Mouse (Mus musculus): Measurements from ENCODE around the gene Dpf2. TPM values are rescaled to one million over a fixed set of nuclear protein-coding genes. Genes with fewer than 3 reads are reported as not detected.

Dpf2 gene
- polyA plus RNA-seq, 1 experiment, result 136 TPM

DNA sequence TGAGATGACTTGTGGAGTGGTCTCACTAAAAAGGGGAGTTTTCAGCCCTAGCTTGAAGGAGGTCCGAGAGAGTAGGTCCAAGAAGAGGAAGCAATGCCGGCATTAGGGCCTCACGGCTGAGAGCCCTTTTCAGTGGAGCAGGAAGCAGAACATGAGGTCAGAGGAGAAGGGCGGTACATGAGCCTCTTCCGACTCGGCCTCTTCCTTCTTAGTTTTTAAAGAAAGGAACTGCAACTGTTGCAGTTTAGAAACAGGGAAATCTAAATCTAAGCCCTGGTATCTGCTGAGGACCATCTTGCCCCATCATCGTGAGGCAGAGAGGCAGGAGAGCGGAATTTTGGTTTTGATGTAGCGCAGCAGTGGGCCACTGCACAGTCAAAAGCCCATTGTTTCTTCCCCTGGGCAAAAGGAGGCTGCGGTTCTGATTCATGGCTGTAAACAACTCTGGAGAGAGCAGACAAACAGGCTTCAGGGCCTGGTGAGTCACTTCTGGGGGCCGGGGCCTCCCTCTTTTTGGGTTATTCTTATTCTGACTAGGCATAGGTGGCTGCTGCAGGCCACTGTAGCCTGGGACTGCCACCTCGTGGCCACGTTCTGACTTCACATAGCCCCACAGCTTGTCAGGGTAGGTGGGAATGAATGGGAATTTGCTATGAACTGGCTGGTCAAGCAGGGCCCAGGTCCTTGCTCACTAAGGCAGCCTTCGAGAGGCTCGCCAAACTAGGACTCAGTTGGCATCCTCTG is 35.0 kb downstream of the Dpf2 start, which contains the start of gene Slc25a45:
Gene Slc25a45, plus strand, starts transcription at position 191 of the 744 bp plus-strand sequence.
- no peaks in the 10 kb centered on the region for H3K27me3 ChIP-seq (ENCODE audit: control insufficient read depth, insufficient read depth, low read length)
- peak; percentile 76 to 77 for DNase-seq
- TF ChIP-seq POLR2A (IDR thresholded peaks at IDR 0.05; ENCODE audit: borderline replicate concordance, insufficient read depth, low read length), result no peak
- TF ChIP-seq CTCF (IDR thresholded peaks at IDR 0.05; ENCODE audit: borderline replicate concordance, insufficient read depth, low read depth, low read length), result peak; percentile 87
- H3K4me1 ChIP-seq (ENCODE audit: control insufficient read depth, insufficient read depth, low read length), result peaks cover 10% of the 10 kb centered on the region
- H3K27ac ChIP-seq (ENCODE audit: insufficient read depth, low read length), result no peak within 1 kb of the TSS
- 43% methylated on average over 15 of the region's 15 CpGs for WGBS
- no peak within 1 kb of the TSS for H3K4me3 ChIP-seq (replicated peaks; ENCODE audit: insufficient read depth, low read depth, low read length)

DNA sequence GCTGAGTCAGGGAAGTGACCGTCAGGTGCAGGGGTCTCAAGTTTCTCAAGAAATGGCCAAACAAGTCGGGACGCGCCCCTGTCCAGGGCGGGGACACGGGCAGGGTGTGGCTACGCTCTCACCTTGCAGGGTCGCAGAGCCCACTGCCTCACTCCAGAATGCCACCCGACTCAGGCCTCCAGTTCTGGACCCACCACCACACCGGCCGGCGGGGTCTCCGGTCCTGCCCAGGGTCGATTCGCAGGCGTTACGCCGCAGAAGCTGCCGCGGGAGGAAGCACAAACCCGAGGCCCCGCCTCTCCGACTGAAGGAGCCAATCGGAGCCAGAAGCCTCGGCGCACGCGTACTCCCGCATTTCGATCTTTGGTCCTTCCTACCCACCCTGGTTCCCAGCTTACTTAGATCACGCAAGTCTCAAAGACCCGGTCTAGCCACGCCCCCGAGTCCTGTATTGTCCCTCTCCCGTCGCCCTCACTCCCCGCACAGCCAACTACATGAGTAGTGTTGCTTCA is 37.8 kb downstream of the Dpf2 start, which contains the start of gene Frmd8:
Gene Frmd8, minus strand, starts transcription at position 306 of the 512 bp plus-strand sequence.
- under 1% methylated on average over 37 of the region's 37 CpGs for WGBS
- H3K27me3 ChIP-seq (ENCODE audit: control insufficient read depth, insufficient read depth, low read length), result no peaks in the 10 kb centered on the region
- peak within 1 kb of the TSS; percentile 95 for H3K4me3 ChIP-seq (replicated peaks; ENCODE audit: insufficient read depth, low read depth, low read length)
- TF ChIP-seq POLR2A (IDR thresholded peaks at IDR 0.05; ENCODE audit: borderline replicate concordance, insufficient read depth, low read length), result no peak; the same call in 1 of the 2 replicates
- no peak for TF ChIP-seq CTCF (IDR thresholded peaks at IDR 0.05; ENCODE audit: borderline replicate concordance, insufficient read depth, low read depth, low read length)
- peaks cover 12% of the 10 kb centered on the region for H3K4me1 ChIP-seq (ENCODE audit: control insufficient read depth, insufficient read depth, low read length)
- H3K27ac ChIP-seq (ENCODE audit: insufficient read depth, low read length), result no peak within 1 kb of the TSS; the same call in 1 of the 2 replicates
- DNase-seq, result peak; percentile 93 to 94

DNA sequence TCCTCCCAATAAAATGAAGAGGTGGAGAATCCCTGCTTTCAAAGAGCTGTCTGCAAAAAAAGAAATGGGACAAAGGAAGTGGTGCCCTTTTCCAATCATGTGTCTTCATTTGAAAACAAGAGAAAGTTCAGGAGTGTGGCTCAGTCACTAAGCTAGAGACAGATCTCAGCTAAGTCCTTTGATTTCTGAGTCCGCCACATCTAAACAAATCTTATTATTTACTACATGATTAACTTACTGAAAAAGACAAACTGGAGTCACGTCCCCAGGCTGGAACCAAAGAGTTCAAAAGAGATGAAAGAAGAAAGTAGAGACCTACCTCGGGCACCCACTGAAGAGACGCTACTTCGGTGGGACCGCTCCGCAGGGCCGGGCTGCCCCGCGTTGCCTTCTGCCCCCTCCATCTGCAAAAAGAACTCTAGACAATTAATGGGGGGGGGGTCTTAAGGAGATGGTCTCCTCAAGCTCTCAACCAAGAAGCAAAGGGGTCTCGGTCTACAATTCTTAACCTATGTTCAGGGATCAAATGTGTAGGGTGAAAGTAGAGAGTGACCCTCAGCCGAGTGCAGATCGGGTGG is 38.3 kb downstream of the Dpf2 start:
- peaks cover 12% of the 10 kb centered on the region for H3K4me1 ChIP-seq (ENCODE audit: control insufficient read depth, insufficient read depth, low read length)
- no peaks in the 10 kb centered on the region for H3K27me3 ChIP-seq (ENCODE audit: control insufficient read depth, insufficient read depth, low read length)
- WGBS, result 9% methylated on average over 13 of the region's 13 CpGs
- H3K4me3 ChIP-seq (replicated peaks; ENCODE audit: insufficient read depth, low read depth, low read length), result peak overlapping the region; percentile 95
- no peak for DNase-seq
- TF ChIP-seq CTCF (IDR thresholded peaks at IDR 0.05; ENCODE audit: borderline replicate concordance, insufficient read depth, low read depth, low read length) (no peak), POLR2A (IDR thresholded peaks at IDR 0.05; ENCODE audit: borderline replicate concordance, insufficient read depth, low read length) (no peak)
- no peak overlapping the region; the same call in 1 of the 2 replicates for H3K27ac ChIP-seq (ENCODE audit: insufficient read depth, low read length)

DNA sequence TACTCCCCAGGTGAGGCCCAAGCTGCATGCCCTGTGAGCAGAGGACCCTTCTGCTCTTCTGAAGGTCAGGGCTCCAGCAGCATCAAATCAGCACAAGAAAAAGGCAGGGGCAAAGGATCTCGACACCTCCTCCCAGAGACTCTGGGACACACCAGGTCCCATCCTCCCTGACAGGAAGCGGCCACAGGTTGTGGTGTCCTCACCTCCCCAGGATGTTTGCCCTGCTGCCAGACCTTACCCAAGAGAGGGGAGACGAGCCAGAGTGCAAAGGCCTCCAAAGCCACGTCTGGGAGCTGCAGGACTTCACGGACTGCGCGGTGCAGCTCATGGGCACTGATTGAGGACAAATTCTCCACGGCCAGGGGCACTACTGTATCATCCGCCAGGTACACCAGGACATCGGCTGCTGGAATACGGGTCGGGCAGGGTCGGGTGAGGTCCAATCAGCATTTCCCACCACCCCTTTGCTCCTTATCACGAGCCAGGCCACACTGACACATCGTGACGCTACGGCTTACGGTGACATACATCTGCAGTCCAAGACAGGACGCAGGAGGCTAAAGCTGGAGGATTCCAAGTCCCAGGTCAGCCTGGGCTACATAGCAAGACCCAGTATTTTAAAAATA is 39.8 kb downstream of the Dpf2 start:
- Histone ChIP-seq H3K4me3 (replicated peaks; ENCODE audit: insufficient read depth, low read depth, low read length) (no peak overlapping the region), H3K27me3 (ENCODE audit: control insufficient read depth, insufficient read depth, low read length) (no peaks in the 10 kb centered on the region), H3K4me1 (ENCODE audit: control insufficient read depth, insufficient read depth, low read length) (peaks cover 12% of the 10 kb centered on the region), H3K27ac (ENCODE audit: insufficient read depth, low read length) (no peak overlapping the region)
- WGBS, result 85% methylated on average over 19 of the region's 19 CpGs
- TF ChIP-seq CTCF (IDR thresholded peaks at IDR 0.05; ENCODE audit: borderline replicate concordance, insufficient read depth, low read depth, low read length) (no peak), POLR2A (IDR thresholded peaks at IDR 0.05; ENCODE audit: borderline replicate concordance, insufficient read depth, low read length) (no peak)
- DNase-seq, result no peak

DNA sequence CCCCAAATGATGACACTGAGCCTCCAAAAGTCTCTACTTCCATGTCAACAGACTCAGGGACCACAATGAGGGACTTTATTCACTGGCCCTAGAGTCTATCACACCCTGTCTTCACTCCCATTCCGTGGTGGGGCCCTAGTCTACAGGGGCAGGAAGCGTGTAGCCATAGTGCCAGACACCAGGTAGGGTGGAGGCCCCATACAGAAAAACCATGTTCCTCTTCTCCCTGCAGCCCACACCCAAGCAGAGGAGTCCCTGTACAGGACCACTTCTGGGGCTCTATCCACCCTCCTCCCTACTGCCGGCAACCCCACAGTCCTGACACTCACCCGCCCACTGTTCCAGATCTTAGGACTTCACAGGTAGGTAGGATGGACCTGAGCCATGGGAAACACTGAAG is 40.3 kb downstream of the Dpf2 start:
- WGBS, result 87% methylated on average over 4 of the region's 4 CpGs
- Histone ChIP-seq H3K27ac (ENCODE audit: insufficient read depth, low read length) (no peak overlapping the region), H3K4me1 (ENCODE audit: control insufficient read depth, insufficient read depth, low read length) (peaks cover 12% of the 10 kb centered on the region), H3K27me3 (ENCODE audit: control insufficient read depth, insufficient read depth, low read length) (no peaks in the 10 kb centered on the region), H3K4me3 (replicated peaks; ENCODE audit: insufficient read depth, low read depth, low read length) (no peak overlapping the region)
- TF ChIP-seq POLR2A (IDR thresholded peaks at IDR 0.05; ENCODE audit: borderline replicate concordance, insufficient read depth, low read length) (no peak), CTCF (IDR thresholded peaks at IDR 0.05; ENCODE audit: borderline replicate concordance, insufficient read depth, low read depth, low read length) (no peak)
- no peak for DNase-seq

DNA sequence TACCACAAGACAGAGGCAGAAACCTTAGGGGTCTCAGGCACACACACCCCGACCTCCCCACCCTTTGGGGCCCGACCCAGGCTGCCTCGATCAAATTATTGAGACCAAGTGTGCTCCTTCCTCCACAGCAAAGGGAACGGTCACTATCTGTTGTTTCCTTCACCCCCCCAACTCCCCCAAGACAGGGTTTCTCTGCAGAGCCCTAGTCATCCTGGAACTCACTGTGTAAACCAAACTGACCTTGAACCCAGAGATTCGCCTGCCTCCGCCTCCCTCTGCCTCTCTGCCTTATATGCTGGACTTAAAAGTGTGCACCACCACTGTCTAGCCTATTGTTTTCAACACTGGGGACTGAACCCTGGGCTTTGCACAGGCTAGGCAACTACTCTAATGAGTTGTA is 41.1 kb downstream of the Dpf2 start:
- 62% methylated on average over 6 of the region's 6 CpGs for WGBS
- no peak overlapping the region for H3K27ac ChIP-seq (ENCODE audit: insufficient read depth, low read length)
- DNase-seq, result no peak

DNA sequence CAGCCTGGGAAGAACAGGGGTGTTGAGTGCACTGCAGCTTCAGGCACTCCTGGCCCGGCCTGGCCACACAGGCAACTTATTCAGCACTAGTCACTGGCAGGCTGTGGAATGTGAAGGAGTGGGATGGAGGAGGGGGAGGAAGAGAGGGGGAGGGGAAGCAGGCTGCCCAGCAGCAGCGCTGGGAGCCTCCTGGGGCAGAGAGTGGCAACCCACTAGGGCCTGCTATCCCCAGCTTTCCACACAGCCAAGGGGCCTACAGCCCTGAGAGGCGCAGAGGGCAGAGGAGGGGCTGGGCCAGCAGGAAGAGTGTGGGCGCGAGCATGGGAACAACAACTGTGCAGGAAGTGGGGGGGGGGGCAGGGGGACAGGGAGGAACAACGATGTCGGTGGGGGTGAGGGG is 41.5 kb downstream of the Dpf2 start:
- H3K27me3 ChIP-seq (ENCODE audit: control insufficient read depth, insufficient read depth, low read length), result no peaks in the 10 kb centered on the region
- no peak overlapping the region for H3K27ac ChIP-seq (ENCODE audit: insufficient read depth, low read length)
- H3K4me1 ChIP-seq (ENCODE audit: control insufficient read depth, insufficient read depth, low read length), result peaks cover 12% of the 10 kb centered on the region
- TF ChIP-seq POLR2A (IDR thresholded peaks at IDR 0.05; ENCODE audit: borderline replicate concordance, insufficient read depth, low read length) (no peak), CTCF (IDR thresholded peaks at IDR 0.05; ENCODE audit: borderline replicate concordance, insufficient read depth, low read depth, low read length) (no peak)
- no peak overlapping the region for H3K4me3 ChIP-seq (replicated peaks; ENCODE audit: insufficient read depth, low read depth, low read length)
- WGBS, result 32% methylated on average over 7 of the region's 7 CpGs
- no peak for DNase-seq

More for the DNA sequence above, 41.1 kb downstream of the Dpf2 start:
- H3K27me3 ChIP-seq (ENCODE audit: control insufficient read depth, insufficient read depth, low read length), result no peaks in the 10 kb centered on the region
- H3K4me3 ChIP-seq (replicated peaks; ENCODE audit: insufficient read depth, low read depth, low read length), result no peak overlapping the region
- TF ChIP-seq POLR2A (IDR thresholded peaks at IDR 0.05; ENCODE audit: borderline replicate concordance, insufficient read depth, low read length) (no peak), CTCF (IDR thresholded peaks at IDR 0.05; ENCODE audit: borderline replicate concordance, insufficient read depth, low read depth, low read length) (no peak)
- peaks cover 12% of the 10 kb centered on the region for H3K4me1 ChIP-seq (ENCODE audit: control insufficient read depth, insufficient read depth, low read length)
